Mouse (Mus musculus) retina, adult 2 months (tissue): ENCODE measurements around the gene Oosp2.

Experiments used
- DNase-seq: peaks from one replicate; pipeline ENCODE4 v3.0.0-alpha.2; 2012; ENCODE audit warnings: low read depth, low spot score

Gene Oosp2

DNA sequence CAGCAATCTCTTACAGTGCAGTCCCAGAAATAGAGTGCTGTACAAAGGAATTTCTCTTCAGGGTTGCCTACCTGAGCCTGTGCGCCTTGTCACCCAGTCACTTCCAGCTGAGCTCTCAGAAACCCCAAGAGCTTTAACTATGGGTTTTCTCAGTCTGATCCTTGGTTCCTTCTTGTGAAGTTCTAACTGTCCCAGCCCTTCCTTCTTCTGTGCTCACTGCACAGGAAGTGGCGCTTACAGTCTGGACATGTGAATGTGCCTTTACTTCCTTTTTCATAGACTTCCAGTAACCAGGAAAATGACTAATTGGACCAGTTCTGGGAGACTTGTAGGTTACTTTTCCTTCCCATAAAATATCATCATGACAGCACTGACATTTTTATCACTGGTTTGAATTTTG is 55.8 kb downstream of the Oosp2 start, which contains the start of gene Ms4a6d:
Gene Ms4a6d, minus strand, starts transcription at position 247 of the 400 bp plus-strand sequence.
- no peak for DNase-seq

DNA sequence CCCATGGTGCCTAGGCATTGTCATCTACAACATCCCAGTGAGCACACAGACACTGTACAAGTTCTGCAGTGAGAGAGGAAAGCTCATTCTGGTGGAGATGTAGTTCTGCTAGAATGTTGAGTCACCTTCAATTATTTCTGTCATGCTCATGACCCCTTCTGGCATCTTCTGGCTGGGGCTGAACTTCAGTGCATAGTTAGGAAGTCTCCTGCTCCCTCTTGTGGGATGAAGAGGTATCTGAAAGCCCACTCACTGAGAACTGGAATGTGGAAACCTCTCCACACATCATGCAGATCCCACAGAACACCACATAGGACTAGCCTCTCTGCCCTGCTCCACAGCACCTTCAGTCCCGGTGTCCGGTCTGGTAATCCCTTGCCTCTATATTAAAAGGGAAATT is 58.3 kb downstream of the Oosp2 start:
- DNase-seq = no peak

GRCm38 (mm10) chr19:11601349-11601748 is 59.0 kb downstream of the Oosp2 start:
- no peak for DNase-seq
